Mouse (Mus musculus) heart, postnatal 0 days (tissue): ENCODE measurements around the gene Zfp574. TPM values are rescaled to one million over a fixed set of nuclear protein-coding genes. Genes with fewer than 3 reads are reported as not detected.

Experiments
- ATAC-seq: fragments of 200-750 bp; cut with Nextera tagmentation; 2 replicates; pipeline ENCODE4 v1.8.0; 2017; ENCODE audit warnings: low read depth, moderate number of reproducible peaks, moderate library complexity; ENCODE audit not compliant: insufficient read depth
- DNase-seq: peaks from one replicate; pipeline ENCODE4 v3.0.0-alpha.2; 2016; ENCODE audit warnings: low spot score
- H3K27ac ChIP-seq: fragments of 300-500 bp; sonication (generic); 2 replicates; pipeline ENCODE4 v1.5.1; 2014; ENCODE audit warnings: low read depth, mild to moderate bottlenecking
- H3K27me3 ChIP-seq: fragments of 300-500 bp; sonication (generic); 2 replicates; pipeline ENCODE4 v1.6.1; 2014; ENCODE audit warnings: low read length, mixed read lengths; ENCODE audit not compliant: control insufficient read depth, insufficient read depth
- H3K36me3 ChIP-seq: fragments of 300-500 bp; sonication (generic); replicated peaks from 2 replicates; pipeline ENCODE4 v1.6.1; 2014; ENCODE audit warnings: low read length, mixed read lengths; ENCODE audit not compliant: control insufficient read depth, insufficient read depth
- H3K4me1 ChIP-seq: fragments of 300-500 bp; sonication (generic); 2 replicates; pipeline ENCODE4 v1.6.1; 2014; ENCODE audit warnings: antibody characterized with exemption; ENCODE audit not compliant: control insufficient read depth, insufficient read depth
- H3K4me2 ChIP-seq: fragments of 300-500 bp; sonication (generic); 2 replicates; pipeline ENCODE4 v1.6.1; 2014; ENCODE audit warnings: low read depth, mild to moderate bottlenecking, low read length, moderate library complexity
- H3K4me3 ChIP-seq: fragments of 300-500 bp; sonication (generic); 2 replicates; pipeline ENCODE4 v1.5.1; 2014; ENCODE audit warnings: low read depth, low read length
- H3K9ac ChIP-seq: fragments of 300-500 bp; sonication (generic); replicated peaks from 2 replicates; pipeline ENCODE4 v1.6.1; 2014; ENCODE audit warnings: low read depth, low read length, mixed read lengths
- H3K9me3 ChIP-seq: fragments of 300-500 bp; sonication (generic); replicated peaks from 2 replicates; pipeline ENCODE4 v1.6.1; 2016; ENCODE audit warnings: low read length; ENCODE audit not compliant: control insufficient read depth
- CTCF ChIP-seq: IDR thresholded peaks from 2 replicates; pipeline ENCODE4 v1.5.1; 2016; ENCODE audit warnings: antibody characterized with exemption, control low read depth, low read depth
- EP300 ChIP-seq: IDR thresholded peaks from 2 replicates; pipeline ENCODE4 v1.6.1; 2016; ENCODE audit warnings: antibody characterized with exemption, low read depth
- WGBS: fragments of 180-500 bp; shearing (Covaris S2); extraction: QIAGEN DNeasy Blood & Tissue Kit; methylation state at CpG from one replicate; pipeline ENCODE4 v1.1.7; 2014; 5-methylcytosine and 5-hydroxymethylcytosine counted together
- polyA plus RNA-seq: library from polyadenylated mRNA; unstranded; fragments of >200 nt; fragmentation: Nextera tagmentation; extraction: Ambion mirVana; gene quantifications from 2 replicates; pipeline ENCODE4 v1.2.1, GENCODE M21; 2015
- total RNA-seq: library from RNA; depleted of rRNA; stranded (reverse); fragments of >200 nt; gene quantifications from 2 replicates; pipeline ENCODE4 v1.2.3, GENCODE M21; 2014; ENCODE audit warnings: low replicate concordance

Gene Zfp574
- total and polyA plus RNA-seq, 2 experiments from 2014 or later = 9.8 to 11.6 TPM

DNA sequence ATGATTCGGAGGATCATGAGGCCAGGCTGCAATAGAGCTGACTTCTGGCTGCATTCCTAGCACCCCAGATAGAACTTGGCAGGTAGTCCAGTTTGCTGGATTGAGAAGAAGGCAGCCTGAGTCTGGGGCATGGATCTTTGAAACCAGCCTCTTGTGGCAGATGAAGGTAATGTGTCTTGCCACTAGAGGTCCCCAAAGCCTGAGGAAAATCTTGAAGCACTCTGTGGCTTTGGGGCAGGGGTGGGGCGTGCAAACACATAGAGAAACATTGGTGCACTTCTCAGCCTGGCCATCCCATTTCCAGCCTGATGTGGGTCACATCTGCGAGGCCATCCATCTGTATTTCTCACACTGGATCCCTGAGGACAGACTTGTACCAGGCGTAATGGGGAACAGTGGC is 10.1 kb downstream of the Zfp574 start:
- Histone ChIP-seq H3K9ac (no peak overlapping the region), H3K36me3 (peaks cover 50% of the 10 kb centered on the region), H3K9me3 (no peaks in the 10 kb centered on the region), H3K27ac (no peak overlapping the region), H3K4me1 (peaks cover 12% of the 10 kb centered on the region), H3K4me3 (no peak overlapping the region), H3K4me2 (no peak overlapping the region), H3K27me3 (no peaks in the 10 kb centered on the region)
- WGBS = 75% methylated on average over 4 of the region's 4 CpGs
- no peak for DNase-seq
- ATAC-seq = no peak
- TF ChIP-seq EP300 (no peak), CTCF (peak; percentile 62)

DNA sequence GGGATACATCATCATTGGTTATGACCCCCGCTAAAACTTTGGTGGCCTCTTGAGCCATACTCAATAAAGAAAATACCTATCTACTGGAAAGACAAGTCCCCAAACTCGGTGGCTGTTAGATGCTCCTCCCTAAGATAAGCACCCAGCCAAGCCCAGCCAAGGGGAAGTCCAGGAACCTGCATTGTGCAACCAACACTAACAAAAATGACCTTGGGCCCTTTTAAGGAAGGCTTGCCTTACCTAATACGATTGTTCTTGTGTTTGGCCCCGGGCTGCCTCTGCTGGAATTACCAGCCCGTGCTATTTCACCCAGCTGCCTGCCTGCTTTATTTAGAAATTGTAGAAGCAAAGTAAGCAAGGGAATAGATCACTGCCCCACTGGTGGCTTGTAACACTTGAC is 12.3 kb downstream of the Zfp574 start:
- H3K27ac ChIP-seq = no peak overlapping the region
- DNase-seq = no peak
- ATAC-seq = no peak

DNA sequence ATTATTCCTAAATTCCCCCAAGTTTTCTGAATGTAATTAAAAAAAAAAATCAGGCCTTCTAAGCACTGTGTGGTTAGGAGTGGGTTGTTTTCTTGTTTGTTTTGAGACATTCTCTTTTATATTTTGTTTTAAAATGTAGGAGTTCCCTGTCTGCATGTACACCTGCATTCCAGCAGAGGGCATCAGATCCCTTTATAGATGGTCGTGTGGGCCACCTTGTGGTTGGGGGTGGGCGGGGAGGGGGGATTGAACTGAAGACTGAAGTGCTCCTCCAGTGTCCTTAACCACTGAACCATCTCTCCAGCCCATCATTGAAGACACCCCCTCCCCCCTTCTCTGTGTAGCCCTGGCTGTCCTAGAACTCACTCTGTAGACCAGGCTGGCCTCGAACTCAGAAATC is 14.3 kb downstream of the Zfp574 start:
- TF ChIP-seq CTCF (peak; percentile 43), EP300 (no peak)
- Histone ChIP-seq H3K4me1 (no peaks in the 10 kb centered on the region), H3K27ac (no peak overlapping the region), H3K4me3 (no peak overlapping the region), H3K4me2 (no peak overlapping the region), H3K9ac (no peak overlapping the region), H3K9me3 (no peaks in the 10 kb centered on the region), H3K27me3 (no peaks in the 10 kb centered on the region), H3K36me3 (peaks cover 27% of the 10 kb centered on the region)
- 64% methylated on average over 3 of the region's 3 CpGs for WGBS
- DNase-seq = no peak
- no peak for ATAC-seq

More for the DNA sequence above, 12.3 kb downstream of the Zfp574 start:
- 40% methylated on average over 5 of the region's 5 CpGs for WGBS
- peaks cover 47% of the 10 kb centered on the region for H3K36me3 ChIP-seq
- H3K4me3 ChIP-seq = no peak overlapping the region
- H3K27me3 ChIP-seq = no peaks in the 10 kb centered on the region
- H3K9me3 ChIP-seq = no peaks in the 10 kb centered on the region
- no peak overlapping the region for H3K4me2 ChIP-seq
- H3K4me1 ChIP-seq = no peaks in the 10 kb centered on the region
- H3K9ac ChIP-seq = no peak overlapping the region
- TF ChIP-seq EP300 (no peak), CTCF (no peak)

DNA sequence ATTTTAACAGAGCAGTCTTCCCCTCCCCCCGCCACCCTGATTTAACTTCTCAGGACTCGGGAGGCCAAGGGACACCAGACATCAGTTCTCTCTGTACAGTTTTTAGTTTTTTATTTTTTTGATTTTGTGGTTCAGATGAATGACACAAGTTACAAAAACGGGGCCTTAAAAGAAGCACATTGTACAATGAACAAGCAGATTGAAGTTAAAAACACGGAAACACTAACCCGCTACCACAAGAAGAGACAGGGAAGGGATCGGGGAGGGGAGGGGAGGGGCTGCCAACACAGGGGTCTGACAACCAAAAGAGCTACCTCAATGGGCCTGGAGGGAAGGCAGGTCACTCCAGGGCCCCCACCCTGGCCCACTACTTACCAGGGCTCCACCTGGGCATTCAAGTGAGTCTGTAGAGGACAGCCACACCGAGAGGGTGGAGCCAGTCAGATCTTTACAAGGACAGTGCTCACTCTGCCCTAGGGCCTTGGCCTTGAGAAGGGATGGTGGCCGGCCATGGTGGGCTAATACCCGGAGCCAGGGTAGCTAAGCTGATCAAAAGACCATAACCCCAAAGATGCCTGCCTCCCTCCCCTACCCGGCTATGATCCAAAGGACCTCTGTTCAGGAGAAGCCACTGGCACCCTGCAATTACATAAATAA is 15.0 kb downstream of the Zfp574 start:
- H3K27me3 ChIP-seq = no peaks in the 10 kb centered on the region
- no peaks in the 10 kb centered on the region for H3K9me3 ChIP-seq
- no peak overlapping the region for H3K4me2 ChIP-seq
- H3K4me1 ChIP-seq = no peaks in the 10 kb centered on the region
- H3K9ac ChIP-seq = no peak overlapping the region
- WGBS = 69% methylated on average over 10 of the region's 10 CpGs
- H3K27ac ChIP-seq = no peak overlapping the region
- ATAC-seq = no peak
- peaks cover 20% of the 10 kb centered on the region for H3K36me3 ChIP-seq
- no peak overlapping the region for H3K4me3 ChIP-seq
- TF ChIP-seq CTCF (no peak), EP300 (no peak)
- no peak for DNase-seq

DNA sequence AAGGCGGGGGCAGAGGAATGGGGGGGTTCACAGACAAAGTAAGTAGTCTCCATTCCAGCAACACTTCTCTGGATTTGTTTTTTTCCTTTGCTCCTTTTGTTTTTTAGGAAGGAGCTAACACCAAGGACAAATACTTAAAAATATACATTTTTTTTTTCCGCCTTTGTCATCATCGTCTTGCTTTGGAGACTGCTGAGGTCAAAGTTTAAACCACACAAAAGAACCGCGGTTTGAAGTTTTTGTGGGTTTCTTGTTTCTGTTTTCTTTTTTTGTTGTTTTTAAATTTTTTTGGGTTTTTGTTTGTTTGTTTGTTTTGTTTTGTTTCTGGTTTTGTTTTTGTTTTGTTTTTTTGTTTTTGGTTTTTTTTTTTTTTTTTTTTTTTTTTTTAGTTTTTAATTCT is 15.6 kb downstream of the Zfp574 start:
- TF ChIP-seq CTCF = no peak
- no peak for TF ChIP-seq EP300
- Histone ChIP-seq H3K27ac (no peak overlapping the region), H3K4me2 (no peak overlapping the region), H3K9ac (no peak overlapping the region), H3K36me3 (peaks cover 14% of the 10 kb centered on the region), H3K4me3 (no peak overlapping the region), H3K27me3 (no peaks in the 10 kb centered on the region), H3K4me1 (no peaks in the 10 kb centered on the region), H3K9me3 (no peaks in the 10 kb centered on the region)
- DNase-seq (no peak), ATAC-seq (no peak)
- 81% methylated on average over 5 of the region's 5 CpGs for WGBS

DNA sequence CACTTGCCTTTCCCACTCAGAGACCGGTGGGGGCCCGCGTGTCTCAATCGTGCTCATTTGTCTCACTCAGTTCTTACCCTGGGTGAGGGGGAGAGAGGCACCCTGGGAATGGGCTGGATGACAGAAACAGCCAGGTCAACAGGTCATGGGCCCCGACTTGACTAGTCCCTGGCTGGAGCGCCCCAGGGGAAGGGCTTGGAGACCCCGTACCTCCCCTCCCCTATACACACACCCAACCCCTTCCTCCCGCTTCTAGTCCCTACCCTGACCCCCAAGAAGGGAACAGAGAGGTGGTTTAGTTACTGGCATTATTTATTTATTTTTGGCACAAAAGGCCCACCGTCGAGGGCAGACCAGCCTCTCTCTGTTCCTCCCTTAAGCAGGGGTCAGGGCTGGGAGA is 16.2 kb downstream of the Zfp574 start:
- WGBS = 25% methylated on average over 10 of the region's 10 CpGs
- no peak for DNase-seq
- H3K4me2 ChIP-seq = no peak overlapping the region

More for the DNA sequence above, 16.2 kb downstream of the Zfp574 start:
- H3K4me1 ChIP-seq = no peaks in the 10 kb centered on the region
- no peak overlapping the region for H3K9ac ChIP-seq
- H3K36me3 ChIP-seq = peaks cover 8% of the 10 kb centered on the region
- no peaks in the 10 kb centered on the region for H3K9me3 ChIP-seq
- H3K27ac ChIP-seq = no peak overlapping the region
- TF ChIP-seq CTCF (no peak), EP300 (no peak)
- H3K27me3 ChIP-seq = no peaks in the 10 kb centered on the region
- no peak for ATAC-seq
- H3K4me3 ChIP-seq = no peak overlapping the region
